Mouse (Mus musculus) stomach, embryonic 14.5 days (tissue): Measurements from ENCODE around the gene Dmwd. TPM values are rescaled to one million over a fixed set of nuclear protein-coding genes. Genes with fewer than 3 reads are reported as not detected.
A peak's percentile ranks its signal among the peaks of the same experiment; 100 is the strongest.

ENCODE experiments used
- ATAC-seq: fragments of 200-750 bp; cut with Nextera tagmentation; 2 replicates; pipeline ENCODE4 v1.8.0; 2017; ENCODE audit warnings: low read depth, moderate TSS enrichment; ENCODE audit not compliant: insufficient number of reproducible peaks, insufficient read depth, low FRiP score
- H3K27ac ChIP-seq: fragments of 300-500 bp; sonication (generic); 2 replicates; pipeline ENCODE4 v1.5.1; 2014; ENCODE audit warnings: mild to moderate bottlenecking, low read length, moderate library complexity, mixed read lengths
- H3K27me3 ChIP-seq: fragments of 300-500 bp; sonication (generic); 2 replicates; pipeline ENCODE4 v1.6.1; 2014; ENCODE audit warnings: low read length, control low read depth, mixed read lengths; ENCODE audit not compliant: control insufficient read depth, insufficient read depth
- H3K36me3 ChIP-seq: fragments of 300-500 bp; sonication (generic); 2 replicates; pipeline ENCODE4 v1.6.1; 2014; ENCODE audit warnings: mild to moderate bottlenecking, control low read depth, low read length, moderate library complexity, mixed read lengths; ENCODE audit not compliant: control insufficient read depth, insufficient read depth
- H3K4me1 ChIP-seq: fragments of 300-500 bp; sonication (generic); 2 replicates; pipeline ENCODE4 v1.6.1; 2014; ENCODE audit warnings: low read length, control low read depth, mixed read lengths; ENCODE audit not compliant: control insufficient read depth, insufficient read depth
- H3K4me2 ChIP-seq: fragments of 300-500 bp; sonication (generic); replicated peaks from 2 replicates; pipeline ENCODE4 v1.6.1; 2014; ENCODE audit warnings: low read depth, low read length, control low read depth
- H3K4me3 ChIP-seq: fragments of 300-500 bp; sonication (generic); 2 replicates; pipeline ENCODE4 v1.5.1; 2014; ENCODE audit warnings: low read depth, low read length, control low read depth
- H3K9ac ChIP-seq: fragments of 300-500 bp; sonication (generic); replicated peaks from 2 replicates; pipeline ENCODE4 v1.6.1; 2014; ENCODE audit warnings: low read depth, mild to moderate bottlenecking, control low read depth, low read length, moderate library complexity, mixed read lengths
- H3K9me3 ChIP-seq: fragments of 300-500 bp; sonication (generic); 2 replicates; pipeline ENCODE4 v1.6.1; 2016; ENCODE audit warnings: low read depth, low read length, control low read depth; ENCODE audit not compliant: control insufficient read depth
- WGBS: fragments of 180-500 bp; shearing (Covaris S2); extraction: QIAGEN DNeasy Blood & Tissue Kit; methylation state at CpG from one replicate; pipeline ENCODE4 v1.1.7; 2014; 5-methylcytosine and 5-hydroxymethylcytosine counted together
- polyA plus RNA-seq: library from polyadenylated mRNA; unstranded; fragments of >200 nt; fragmentation: Nextera tagmentation; extraction: Ambion mirVana; gene quantifications from 2 replicates; pipeline ENCODE4 v1.2.1, GENCODE M21; 2014

Dmwd gene
- polyA plus RNA-seq, 1 experiment from 2014 or later, result 16.8 TPM

DNA sequence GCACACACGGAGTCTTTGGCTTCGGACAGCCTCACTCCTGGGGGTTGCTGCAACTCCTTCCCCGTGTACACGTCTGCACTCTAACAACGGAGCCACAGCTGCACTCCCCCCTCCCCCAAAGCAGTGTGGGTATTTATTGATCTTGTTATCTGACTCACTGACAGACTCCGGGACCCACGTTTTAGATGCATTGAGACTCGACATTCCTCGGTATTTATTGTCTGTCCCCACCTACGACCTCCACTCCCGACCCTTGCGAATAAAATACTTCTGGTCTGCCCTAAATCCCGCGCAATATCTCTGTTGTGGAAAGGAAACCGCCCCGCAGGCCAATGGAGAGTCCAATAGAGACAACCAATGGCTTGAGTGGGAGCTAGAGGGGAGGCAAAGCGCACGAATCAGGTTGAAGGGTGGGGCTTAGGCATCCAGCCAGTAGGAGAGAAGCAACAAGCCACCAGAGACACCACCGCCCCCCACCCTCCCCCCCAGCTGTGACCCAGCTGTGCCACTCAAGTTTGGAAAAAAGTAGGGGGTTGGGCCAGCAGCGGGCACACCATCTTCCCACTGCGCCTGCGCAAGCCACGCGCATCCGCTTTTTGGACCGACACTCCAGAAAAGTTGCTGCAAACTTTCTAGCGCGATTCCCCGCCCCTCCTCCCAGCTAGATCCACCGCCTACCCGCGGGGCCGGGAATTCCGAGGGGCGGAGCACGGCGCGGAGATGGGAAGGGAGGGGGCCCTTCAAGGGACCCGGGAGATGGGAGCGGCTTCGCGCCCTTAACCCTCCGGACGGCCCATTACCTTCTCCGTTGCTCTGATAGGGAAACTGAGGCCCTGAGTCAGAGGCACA is 17.7 kb downstream of the Dmwd start:
- under 1% methylated on average over 44 of the region's 45 CpGs for WGBS
- H3K4me2 ChIP-seq, result peak overlapping the region; percentile 89
- no peaks in the 10 kb centered on the region for H3K9me3 ChIP-seq
- peak overlapping the region; percentile 93 for H3K9ac ChIP-seq
- H3K36me3 ChIP-seq, result peaks cover 7% of the 10 kb centered on the region
- no peaks in the 10 kb centered on the region for H3K27me3 ChIP-seq
- H3K4me3 ChIP-seq, result peak overlapping the region; percentile 80
- peak overlapping the region; percentile 99 for H3K27ac ChIP-seq
- peak; percentile 82 for ATAC-seq
- peaks cover 24% of the 10 kb centered on the region for H3K4me1 ChIP-seq

DNA sequence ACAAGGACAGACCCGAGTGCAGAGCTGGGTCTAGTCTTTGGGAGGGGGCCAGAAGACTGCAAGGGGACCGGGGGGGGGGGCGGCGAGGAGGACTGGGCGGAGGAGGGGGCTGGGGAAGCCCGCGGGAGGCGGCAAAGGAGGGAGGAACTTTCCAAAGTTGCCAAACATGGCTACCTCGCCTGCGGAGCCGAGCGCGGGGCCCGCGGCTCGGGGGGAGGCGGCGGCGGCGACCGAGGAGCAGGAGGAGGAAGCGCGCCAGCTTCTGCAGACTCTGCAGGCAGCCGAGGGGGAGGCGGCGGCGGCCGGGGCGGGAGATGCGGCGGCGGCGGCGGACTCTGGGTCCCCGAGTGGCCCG is 18.4 kb downstream of the Dmwd start, which contains the start of gene Six5:
Six5 (plus strand) TSS at position 124 of the 355 bp plus-strand sequence.
- Histone ChIP-seq H3K9me3 (no peaks in the 10 kb centered on the region), H3K9ac (peak within 1 kb of the TSS; percentile 93), H3K36me3 (peaks cover 4% of the 10 kb centered on the region), H3K4me1 (peaks cover 24% of the 10 kb centered on the region), H3K27me3 (no peaks in the 10 kb centered on the region), H3K4me3 (peak within 1 kb of the TSS; percentile 80), H3K4me2 (peak within 1 kb of the TSS; percentile 89), H3K27ac (peak within 1 kb of the TSS; percentile 99)
- 6% methylated on average over 9 of the region's 36 CpGs for WGBS
- no peak; the same call in 1 of the 2 replicates for ATAC-seq

DNA sequence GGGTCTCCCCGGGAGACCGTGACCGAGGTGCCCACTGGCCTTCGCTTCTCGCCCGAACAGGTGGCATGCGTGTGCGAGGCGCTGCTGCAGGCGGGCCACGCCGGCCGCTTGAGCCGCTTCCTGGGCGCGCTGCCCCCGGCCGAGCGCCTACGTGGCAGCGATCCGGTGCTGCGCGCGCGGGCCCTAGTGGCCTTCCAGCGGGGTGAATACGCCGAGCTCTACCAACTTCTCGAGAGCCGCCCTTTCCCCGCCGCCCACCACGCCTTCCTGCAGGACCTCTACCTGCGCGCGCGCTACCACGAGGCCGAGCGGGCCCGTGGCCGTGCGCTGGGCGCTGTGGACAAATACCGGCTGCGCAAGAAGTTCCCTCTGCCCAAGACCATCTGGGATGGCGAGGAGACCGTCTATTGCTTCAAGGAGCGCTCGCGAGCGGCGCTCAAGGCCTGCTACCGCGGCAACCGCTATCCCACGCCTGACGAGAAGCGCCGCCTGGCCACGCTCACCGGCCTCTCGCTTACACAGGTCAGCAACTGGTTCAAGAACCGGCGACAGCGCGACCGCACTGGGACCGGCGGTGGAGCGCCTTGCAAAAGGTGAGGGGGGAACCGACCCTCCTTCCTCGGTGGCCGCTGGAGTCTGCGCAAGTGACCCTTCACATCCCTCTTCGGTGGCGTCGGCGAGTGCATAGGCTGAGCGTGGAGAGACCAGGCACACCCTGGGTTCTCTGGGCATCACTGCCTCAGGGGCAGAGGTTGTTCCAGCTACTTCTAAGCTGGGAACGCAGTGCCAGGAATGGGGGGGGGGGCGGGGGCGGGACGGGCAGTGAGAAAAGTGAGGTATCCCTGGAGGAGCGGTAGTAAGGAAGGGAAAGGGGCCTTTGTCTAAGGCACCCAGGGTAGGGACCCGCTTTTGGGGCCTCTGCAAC is 19.1 kb downstream of the Dmwd start:
- no peak for ATAC-seq
- peak overlapping the region; percentile 99 for H3K27ac ChIP-seq
- peak overlapping the region; percentile 93 for H3K9ac ChIP-seq
- peaks cover 4% of the 10 kb centered on the region for H3K36me3 ChIP-seq
- peak overlapping the region; percentile 80 for H3K4me3 ChIP-seq
- H3K4me1 ChIP-seq, result peaks cover 24% of the 10 kb centered on the region
- WGBS, result under 1% methylated on average over 84 of the region's 87 CpGs
- peak overlapping the region; percentile 89 for H3K4me2 ChIP-seq
- H3K27me3 ChIP-seq, result no peaks in the 10 kb centered on the region
- no peaks in the 10 kb centered on the region for H3K9me3 ChIP-seq

DNA sequence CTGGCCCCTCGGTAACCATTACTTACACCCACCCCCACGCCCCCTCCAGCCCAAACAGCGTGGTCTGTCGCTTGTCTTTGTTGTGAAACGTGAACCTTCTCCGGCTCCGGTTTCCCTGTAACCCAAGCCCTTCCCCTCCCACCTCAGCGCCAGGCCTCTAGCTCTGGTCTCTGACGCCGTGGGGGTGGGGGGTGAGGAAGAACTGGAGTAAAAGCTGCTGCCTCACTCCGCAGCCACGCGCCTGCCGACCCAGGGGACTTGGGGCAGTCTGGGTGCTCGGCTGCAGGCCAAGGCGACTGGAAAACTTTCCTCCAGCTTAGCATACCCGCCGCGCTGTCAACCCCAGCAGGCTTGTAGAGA is 19.7 kb downstream of the Dmwd start:
- H3K9ac ChIP-seq, result peak overlapping the region; percentile 93
- peaks cover 24% of the 10 kb centered on the region for H3K4me1 ChIP-seq
- no peaks in the 10 kb centered on the region for H3K9me3 ChIP-seq
- peak overlapping the region; percentile 89 for H3K4me2 ChIP-seq
- peak overlapping the region; percentile 99 for H3K27ac ChIP-seq
- H3K4me3 ChIP-seq, result peak overlapping the region; percentile 80
- H3K27me3 ChIP-seq, result no peaks in the 10 kb centered on the region
- H3K36me3 ChIP-seq, result peaks cover 4% of the 10 kb centered on the region
- under 1% methylated on average over 19 of the region's 19 CpGs for WGBS
- ATAC-seq, result peak; percentile 19

DNA sequence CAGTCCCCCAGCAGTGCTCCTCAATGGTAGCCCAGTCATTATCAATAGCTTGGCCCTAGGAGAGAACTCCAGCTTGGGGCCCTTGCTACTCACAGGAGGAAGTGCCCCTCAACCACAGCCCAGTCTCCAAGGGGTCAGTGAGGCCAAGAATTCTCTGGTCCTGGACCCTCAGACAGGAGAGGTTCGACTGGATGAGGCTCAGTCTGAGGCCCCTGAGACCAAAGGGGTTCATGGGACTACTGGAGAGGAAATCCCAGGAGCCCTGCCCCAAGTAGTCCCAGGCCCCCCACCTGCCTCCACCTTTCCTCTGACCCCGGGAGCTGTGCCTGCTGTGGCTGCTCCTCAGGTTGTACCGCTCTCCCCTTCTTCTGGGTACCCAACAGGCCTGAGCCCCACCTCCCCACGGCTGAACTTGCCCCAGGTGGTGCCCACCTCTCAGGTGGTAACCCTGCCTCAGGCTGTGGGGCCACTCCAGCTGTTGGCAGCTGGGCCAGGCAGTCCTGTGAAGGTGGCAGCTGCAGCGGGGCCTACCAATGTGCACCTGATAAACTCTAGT is 20.5 kb downstream of the Dmwd start:
- peak overlapping the region; percentile 89 for H3K4me2 ChIP-seq
- no peak for ATAC-seq
- 47% methylated on average over 5 of the region's 5 CpGs for WGBS
- peaks cover 24% of the 10 kb centered on the region for H3K4me1 ChIP-seq
- H3K36me3 ChIP-seq, result peaks cover 4% of the 10 kb centered on the region; the same call in 1 of the 2 replicates
- no peaks in the 10 kb centered on the region for H3K27me3 ChIP-seq
- peak overlapping the region; percentile 93 for H3K9ac ChIP-seq
- peak overlapping the region; percentile 80 for H3K4me3 ChIP-seq
- peak overlapping the region; percentile 99; the same call in 1 of the 2 replicates for H3K27ac ChIP-seq
- H3K9me3 ChIP-seq, result no peaks in the 10 kb centered on the region

DNA sequence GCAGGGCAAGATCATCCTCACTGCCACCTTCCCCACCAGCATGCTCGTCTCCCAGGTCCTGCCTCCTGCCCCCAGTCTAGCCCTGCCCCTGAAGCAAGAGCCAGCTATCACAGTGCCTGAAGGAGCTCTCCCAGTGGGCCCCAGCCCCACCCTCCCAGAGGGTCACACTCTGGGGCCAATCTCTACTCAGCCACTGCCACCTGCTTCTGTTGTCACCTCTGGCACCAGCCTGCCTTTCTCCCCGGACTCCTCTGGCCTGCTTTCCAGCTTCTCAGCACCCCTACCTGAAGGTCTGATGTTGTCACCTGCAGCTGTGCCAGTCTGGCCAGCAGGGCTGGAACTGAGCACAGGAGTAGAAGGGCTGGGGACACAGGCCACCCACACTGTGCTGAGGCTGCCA is 21.2 kb downstream of the Dmwd start:
- Histone ChIP-seq H3K36me3 (peaks cover 4% of the 10 kb centered on the region; the same call in 1 of the 2 replicates), H3K9ac (no peak overlapping the region)

DNA sequence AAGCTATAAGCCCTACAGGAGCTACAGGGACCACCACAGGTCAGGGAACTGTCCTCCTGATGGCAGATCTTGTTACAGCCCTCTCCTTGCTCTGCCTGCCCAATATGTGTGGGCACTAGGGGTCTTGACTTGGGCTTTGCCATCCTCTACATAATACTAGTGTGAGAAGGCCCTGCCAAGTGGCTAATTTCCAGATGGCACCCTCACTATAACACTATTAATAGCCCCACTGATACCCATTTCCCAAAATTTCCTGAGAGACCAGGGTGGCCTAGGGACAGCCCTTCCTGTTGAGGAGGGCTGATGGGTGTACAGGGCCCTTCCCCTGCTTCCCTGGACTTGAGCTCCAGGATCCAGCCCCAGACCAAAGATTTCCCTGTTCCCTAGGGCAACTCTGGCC is 21.8 kb downstream of the Dmwd start:
- Histone ChIP-seq H3K4me3 (no peak overlapping the region), H3K27me3 (no peaks in the 10 kb centered on the region), H3K4me1 (peaks cover 14% of the 10 kb centered on the region), H3K27ac (no peak overlapping the region), H3K9ac (no peak overlapping the region), H3K36me3 (peaks cover 4% of the 10 kb centered on the region; the same call in 1 of the 2 replicates), H3K4me2 (no peak overlapping the region), H3K9me3 (no peaks in the 10 kb centered on the region)
- ATAC-seq, result no peak

More for the DNA sequence above, 21.2 kb downstream of the Dmwd start:
- WGBS, result 46% methylated on average over 2 of the region's 2 CpGs
- no peak overlapping the region for H3K27ac ChIP-seq
- ATAC-seq, result no peak
- no peaks in the 10 kb centered on the region for H3K9me3 ChIP-seq
- H3K4me1 ChIP-seq, result peaks cover 20% of the 10 kb centered on the region
- H3K4me3 ChIP-seq, result no peak overlapping the region
- H3K27me3 ChIP-seq, result no peaks in the 10 kb centered on the region
- peak overlapping the region; percentile 89; the same call in 1 of the 2 replicates for H3K4me2 ChIP-seq

DNA sequence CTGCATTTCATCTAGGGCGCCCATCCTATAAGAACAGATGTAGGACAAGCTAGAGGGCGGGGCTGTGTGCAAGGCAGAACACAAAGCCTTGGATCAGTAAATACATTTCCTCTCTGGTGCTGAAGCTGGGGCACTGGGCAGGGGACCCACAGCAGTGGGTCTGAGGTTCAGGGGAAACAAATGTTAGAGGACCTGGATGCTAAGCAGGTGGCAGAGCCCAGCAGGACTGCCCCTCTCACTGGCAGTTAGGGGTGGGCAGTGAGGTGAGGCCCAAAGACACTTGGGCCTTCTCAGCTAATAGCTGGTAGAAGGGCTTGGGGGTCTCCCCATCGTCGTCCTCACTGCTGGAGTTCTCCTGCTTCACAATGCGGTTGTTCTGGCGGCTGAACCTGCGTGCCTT is 22.8 kb downstream of the Dmwd start:
- H3K9me3 ChIP-seq, result no peaks in the 10 kb centered on the region
- WGBS, result 74% methylated on average over 7 of the region's 7 CpGs
- H3K4me2 ChIP-seq, result no peak overlapping the region
- H3K9ac ChIP-seq, result no peak overlapping the region
- H3K27me3 ChIP-seq, result no peaks in the 10 kb centered on the region
- H3K4me1 ChIP-seq, result peaks cover 12% of the 10 kb centered on the region
- no peak overlapping the region for H3K4me3 ChIP-seq
- H3K27ac ChIP-seq, result no peak overlapping the region
- no peak for ATAC-seq
- peaks cover 4% of the 10 kb centered on the region; the same call in 1 of the 2 replicates for H3K36me3 ChIP-seq
